Mouse (Mus musculus) C2C12 (cell line): ENCODE measurements at regions not wholly inside any gene's neighbourhood (a gene's known extent, or its start where the extent isn't known, plus 50 kb on each side); places are given as distances from the start of the nearest gene placed in this dataset.

Source experiments
- H3K27me3 ChIP-seq: one replicate; pipeline ENCODE4 v1.6.1; 2011; ENCODE audit not compliant: control insufficient read depth, insufficient read depth, insufficient read length
- H3K36me3 ChIP-seq: one replicate; pipeline ENCODE4 v1.6.1; 2011; ENCODE audit not compliant: control insufficient read depth, insufficient read depth
- H3K4me3 ChIP-seq: one replicate; pipeline ENCODE4 v1.5.1; 2011; ENCODE audit warnings: mild to moderate bottlenecking, control low read depth; ENCODE audit not compliant: poor library complexity, insufficient read depth, severe bottlenecking
- H3K79me2 ChIP-seq: one replicate; pipeline ENCODE4 v1.6.1; 2011; ENCODE audit not compliant: control insufficient read depth, insufficient read depth
- H3K79me3 ChIP-seq: one replicate; pipeline ENCODE4 v1.6.1; 2011; ENCODE audit warnings: low read depth, control low read depth
- H3ac ChIP-seq: one replicate; pipeline ENCODE3; 2011; ENCODE audit warnings: low read depth; ENCODE audit not compliant: control insufficient read depth, insufficient read length
- CEBPB ChIP-seq: IDR thresholded peaks from one replicate; pipeline ENCODE4 v1.6.1; 2011; ENCODE audit warnings: low read depth, mild to moderate bottlenecking, control low read depth, moderate library complexity
- CTCF ChIP-seq: IDR thresholded peaks from one replicate; pipeline ENCODE4 v1.5.1; 2011; ENCODE audit not compliant: control insufficient read depth, insufficient read depth, insufficient read length
- FOSL1 ChIP-seq: IDR thresholded peaks from one replicate; pipeline ENCODE4 v1.8.0; 2011; ENCODE audit warnings: mild to moderate bottlenecking, low read length; ENCODE audit not compliant: poor library complexity, insufficient read depth, severe bottlenecking
- MAX ChIP-seq: IDR thresholded peaks from one replicate; pipeline ENCODE4 v1.6.1; 2011; ENCODE audit warnings: mild to moderate bottlenecking, control low read depth
- MYOD1 ChIP-seq: IDR thresholded peaks from one replicate; pipeline ENCODE4 v1.6.1; 2011; ENCODE audit warnings: low read depth; ENCODE audit not compliant: control insufficient read depth, insufficient read length
- MYOG ChIP-seq: IDR thresholded peaks from one replicate; pipeline ENCODE4 v1.6.1; 2011; ENCODE audit not compliant: control insufficient read depth, insufficient read length; ENCODE audit errors: extremely low read depth
- USF1 ChIP-seq: IDR thresholded peaks from one replicate; pipeline ENCODE4 v1.6.1; 2011; ENCODE audit warnings: low read depth, mild to moderate bottlenecking, control low read depth, moderate library complexity

DNA sequence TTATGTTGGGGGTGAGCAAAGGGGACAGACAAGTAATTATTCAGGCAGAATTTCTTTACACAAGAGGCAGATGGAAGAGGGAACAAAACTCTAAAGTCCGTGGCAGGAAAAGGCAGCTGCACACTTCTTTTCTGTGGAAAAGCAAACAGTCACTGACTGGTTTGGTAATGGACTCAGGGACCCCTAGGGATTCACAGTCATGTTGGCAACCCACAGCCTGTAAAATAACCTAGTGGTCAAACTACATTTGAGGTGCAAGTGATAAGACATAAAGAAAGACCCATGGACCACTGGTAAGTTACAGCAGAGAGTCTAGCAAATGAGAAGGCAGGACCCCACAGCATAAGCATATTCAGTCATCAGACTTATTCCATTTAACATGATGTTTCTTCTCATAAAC is 526.4 kb upstream of the Cited2 start:
- no peaks in the 10 kb centered on the region for H3K79me2 ChIP-seq
- H3ac ChIP-seq, result no peak overlapping the region
- TF ChIP-seq CEBPB (no peak), CTCF (no peak), FOSL1 (no peak), MYOG (no peak), MYOD1 (no peak), USF1 (no peak), MAX (no peak)
- no peaks in the 10 kb centered on the region for H3K79me3 ChIP-seq
- H3K36me3 ChIP-seq, result no peaks in the 10 kb centered on the region
- no peaks in the 10 kb centered on the region for H3K27me3 ChIP-seq
- H3K4me3 ChIP-seq, result no peak overlapping the region

- Histone ChIP-seq H3K36me3 (no peaks in the 10 kb centered on the region), H3K4me3 (no peak overlapping the region), H3ac (no peak overlapping the region), H3K79me2 (no peaks in the 10 kb centered on the region), H3K79me3 (no peaks in the 10 kb centered on the region), H3K27me3 (no peaks in the 10 kb centered on the region)
- TF ChIP-seq CEBPB (no peak), MYOG (no peak), USF1 (no peak), FOSL1 (no peak), MAX (no peak), CTCF (no peak), MYOD1 (no peak)
Observed at GRCm38 (mm10) chr10:17200524-17201426, 522.2 kb upstream of the Cited2 start.

GRCm38 (mm10) chr10:17201427-17201745 is 521.6 kb upstream of the Cited2 start:
- Histone ChIP-seq H3K4me3 (no peak overlapping the region), H3K79me2 (no peaks in the 10 kb centered on the region), H3K27me3 (no peaks in the 10 kb centered on the region), H3ac (no peak overlapping the region), H3K79me3 (no peaks in the 10 kb centered on the region), H3K36me3 (no peaks in the 10 kb centered on the region)
- no peak for TF ChIP-seq CEBPB
- TF ChIP-seq MYOD1, result no peak
- no peak for TF ChIP-seq MYOG
- no peak for TF ChIP-seq FOSL1
- no peak for TF ChIP-seq USF1
- no peak for TF ChIP-seq CTCF
- no peak for TF ChIP-seq MAX

GRCm38 (mm10) chr10:17202556-17203415 is 520.2 kb upstream of the Cited2 start:
- TF ChIP-seq CEBPB, result no peak
- no peak for TF ChIP-seq FOSL1
- TF ChIP-seq USF1, result no peak
- TF ChIP-seq MAX, result no peak
- no peak for TF ChIP-seq MYOD1
- no peak for TF ChIP-seq MYOG
- TF ChIP-seq CTCF, result no peak

GRCm38 (mm10) chr10:17203416-17204110 is 519.5 kb upstream of the Cited2 start:
- Histone ChIP-seq H3K27me3 (no peaks in the 10 kb centered on the region), H3K4me3 (no peak overlapping the region), H3K36me3 (no peaks in the 10 kb centered on the region), H3ac (no peak overlapping the region), H3K79me2 (no peaks in the 10 kb centered on the region), H3K79me3 (no peaks in the 10 kb centered on the region)
- TF ChIP-seq CTCF (no peak), MAX (no peak), USF1 (no peak), CEBPB (no peak), MYOG (no peak), FOSL1 (no peak), MYOD1 (no peak)

More at GRCm38 (mm10) chr10:17202556-17203415, 520.2 kb upstream of the Cited2 start:
- no peak overlapping the region for H3ac ChIP-seq
- no peaks in the 10 kb centered on the region for H3K79me3 ChIP-seq
- H3K79me2 ChIP-seq, result no peaks in the 10 kb centered on the region
- no peak overlapping the region for H3K4me3 ChIP-seq
- no peaks in the 10 kb centered on the region for H3K27me3 ChIP-seq
- no peaks in the 10 kb centered on the region for H3K36me3 ChIP-seq
